Mouse (Mus musculus) c-Kit-positive CD71-positive TER-119-positive erythroid progenitor cells, embryonic 14.5 days (primary cell): ENCODE results near the gene Gngt1.

Source experiments
- DNase-seq: peaks from one replicate; pipeline ENCODE4 v3.0.0-alpha.2; 2013; ENCODE audit warnings: low spot score

The Gngt1 gene

GRCm38 (mm10) chr6:3993492-3993891 is at the start of gene Gngt1:
Gene Gngt1, plus strand, starts transcription at chr6:3993792.
- no peak for DNase-seq

- DNase-seq = no peak
Measured at GRCm38 (mm10) chr6:3954969-3955368, 38.6 kb upstream of the Gngt1 start.

- no peak for DNase-seq
Measured at GRCm38 (mm10) chr6:3967676-3968626, 25.6 kb upstream of the Gngt1 start.

- no peak for DNase-seq
Measured at GRCm38 (mm10) chr6:3973679-3974078, 19.9 kb upstream of the Gngt1 start.

- no peak for DNase-seq
Measured at GRCm38 (mm10) chr6:3982661-3983284, 10.8 kb upstream of the Gngt1 start.

- DNase-seq = no peak
Measured at GRCm38 (mm10) chr6:3988750-3989149, 4.8 kb upstream of the Gngt1 start, which contains the start of gene Tfpi2. Gene Tfpi2, minus strand, starts transcription at chr6:3988919.

GRCm38 (mm10) chr6:3998089-3998488 is 4.5 kb downstream of the Gngt1 start:
- DNase-seq = no peak

- no peak for DNase-seq
Measured at GRCm38 (mm10) chr6:3999296-3999695, 5.7 kb downstream of the Gngt1 start.

- DNase-seq = no peak
Measured at GRCm38 (mm10) chr6:4000716-4001115, 7.1 kb downstream of the Gngt1 start.

- no peak for DNase-seq
Measured at GRCm38 (mm10) chr6:4003445-4003844, 9.9 kb downstream of the Gngt1 start.

- DNase-seq = no peak
Measured at GRCm38 (mm10) chr6:4003890-4004306, 10.3 kb downstream of the Gngt1 start, which contains the start of gene Gng11. Gene Gng11, plus strand, starts transcription at chr6:4003904.

GRCm38 (mm10) chr6:4004808-4005207 is 11.2 kb downstream of the Gngt1 start:
- DNase-seq = no peak

- no peak for DNase-seq
Measured at GRCm38 (mm10) chr6:4008501-4009040, 15.0 kb downstream of the Gngt1 start.

GRCm38 (mm10) chr6:4009548-4009947 is 16.0 kb downstream of the Gngt1 start:
- no peak for DNase-seq

GRCm38 (mm10) chr6:4022645-4023044 is 29.1 kb downstream of the Gngt1 start:
- no peak for DNase-seq

GRCm38 (mm10) chr6:4026367-4026766 is 32.8 kb downstream of the Gngt1 start:
- DNase-seq = no peak

GRCm38 (mm10) chr6:4030956-4031355 is 37.4 kb downstream of the Gngt1 start:
- no peak for DNase-seq

GRCm38 (mm10) chr6:4041821-4042220 is 48.2 kb downstream of the Gngt1 start:
- no peak for DNase-seq
